Mouse (Mus musculus): ENCODE results near the gene Tbk1.

DNA sequence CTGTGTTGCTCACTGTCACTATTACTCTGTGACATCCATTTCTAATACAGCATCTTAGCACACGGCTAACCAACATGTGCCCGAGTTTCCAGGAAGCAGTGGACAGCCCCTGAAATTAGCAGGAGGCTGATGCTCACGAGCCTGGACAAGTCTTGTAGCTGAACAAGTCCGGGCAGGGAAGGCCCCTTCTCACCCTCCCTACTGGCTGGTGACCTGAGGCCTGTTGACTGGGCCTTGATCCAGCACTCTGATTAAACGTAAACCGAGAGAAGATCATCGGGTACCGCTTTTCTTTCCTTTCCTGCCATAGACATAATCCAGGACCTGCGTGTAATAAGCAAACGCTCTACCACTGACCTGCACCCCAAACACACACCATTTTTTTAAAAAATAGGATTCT is 21.6 kb upstream of the Tbk1 start:
- no peak for TF ChIP-seq CTCF (IDR thresholded peaks at IDR 0.05; ENCODE audit: extremely low read depth, insufficient read depth, low read length)
- no peak for TF ChIP-seq POLR2A (IDR thresholded peaks at IDR 0.05; ENCODE audit: extremely low read depth, insufficient read depth, low read length)
